Mouse (Mus musculus) forebrain, embryonic 16.5 days (tissue): ENCODE data around the gene Tspan9. TPM values are rescaled to one million over a fixed set of nuclear protein-coding genes. Genes with fewer than 3 reads are reported as not detected.

ENCODE experiments used
- ATAC-seq: fragments of 200-750 bp; cut with Nextera tagmentation; 2 replicates; pipeline ENCODE4 v1.8.0; 2017; ENCODE audit warnings: mild to moderate bottlenecking, moderate library complexity
- H3K27ac ChIP-seq: fragments of 300-500 bp; sonication (generic); 2 replicates; pipeline ENCODE4 v1.5.1; 2014; ENCODE audit warnings: low read length, control low read depth
- H3K27me3 ChIP-seq: fragments of 300-500 bp; sonication (generic); replicated peaks from 2 replicates; pipeline ENCODE4 v1.6.1; 2014; ENCODE audit warnings: low read length; ENCODE audit not compliant: control insufficient read depth, insufficient read depth
- H3K36me3 ChIP-seq: fragments of 300-500 bp; sonication (generic); 2 replicates; pipeline ENCODE4 v1.6.1; 2014; ENCODE audit not compliant: control insufficient read depth, insufficient read depth
- H3K4me1 ChIP-seq: fragments of 300-500 bp; sonication (generic); replicated peaks from 2 replicates; pipeline ENCODE4 v1.6.1; 2014; ENCODE audit warnings: low read length; ENCODE audit not compliant: control insufficient read depth, insufficient read depth
- H3K4me2 ChIP-seq: fragments of 300-500 bp; sonication (generic); 2 replicates; pipeline ENCODE4 v1.6.1; 2014; ENCODE audit warnings: mild to moderate bottlenecking, low read length, control low read depth
- H3K4me3 ChIP-seq: fragments of 300-500 bp; sonication (generic); replicated peaks from 2 replicates; pipeline ENCODE4 v1.5.1; 2014; ENCODE audit warnings: mild to moderate bottlenecking, low read length, control low read depth
- H3K9ac ChIP-seq: fragments of 300-500 bp; sonication (generic); replicated peaks from 2 replicates; pipeline ENCODE4 v1.6.1; 2014; ENCODE audit warnings: low read depth, low read length, control low read depth
- H3K9me3 ChIP-seq: fragments of 300-500 bp; sonication (generic); 2 replicates; pipeline ENCODE4 v1.6.1; 2016; ENCODE audit warnings: low read length; ENCODE audit not compliant: control insufficient read depth
- WGBS: fragments of 180-500 bp; shearing (Covaris S2); extraction: QIAGEN DNeasy Blood & Tissue Kit; methylation state at CpG from one replicate; pipeline ENCODE4 v1.1.7; 2014; 5-methylcytosine and 5-hydroxymethylcytosine counted together
- microRNA-seq: library from miRNA; unstranded; fragments of <30 nt; microRNA quantifications from one replicate; pipeline ENCODE4, GENCODE M21; 2017
- polyA plus RNA-seq: library from polyadenylated mRNA; unstranded; fragments of >200 nt; fragmentation: Nextera tagmentation; extraction: Ambion mirVana; gene quantifications from 2 replicates; pipeline ENCODE4 v1.2.1, GENCODE M21; 2015

Gene Tspan9
- polyA plus RNA-seq, 1 experiment from 2014 or later, result 57.4 TPM

DNA sequence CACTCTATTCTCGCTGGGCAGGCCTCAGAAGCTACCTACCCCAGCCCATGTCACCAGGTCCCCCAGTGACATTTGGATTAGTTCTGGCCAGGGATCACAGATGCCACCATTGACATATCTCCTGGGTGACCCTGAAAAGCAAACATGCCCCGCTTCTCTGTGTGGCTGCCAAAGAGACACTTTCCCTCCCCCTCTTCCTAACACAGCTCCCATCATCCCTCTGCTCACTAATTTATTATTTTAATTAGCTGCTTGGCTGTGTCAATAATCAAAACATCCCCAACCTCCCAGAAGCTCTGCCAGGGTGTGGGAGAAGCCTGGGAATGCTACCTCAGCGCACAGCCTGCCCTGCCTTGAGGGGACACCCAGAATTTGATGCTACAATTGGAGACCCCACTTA lies 226.4 kb downstream of the Tspan9 start:
- ATAC-seq, result peak; percentile 42; the same call in 1 of the 2 replicates
- no peak overlapping the region for H3K27ac ChIP-seq

DNA sequence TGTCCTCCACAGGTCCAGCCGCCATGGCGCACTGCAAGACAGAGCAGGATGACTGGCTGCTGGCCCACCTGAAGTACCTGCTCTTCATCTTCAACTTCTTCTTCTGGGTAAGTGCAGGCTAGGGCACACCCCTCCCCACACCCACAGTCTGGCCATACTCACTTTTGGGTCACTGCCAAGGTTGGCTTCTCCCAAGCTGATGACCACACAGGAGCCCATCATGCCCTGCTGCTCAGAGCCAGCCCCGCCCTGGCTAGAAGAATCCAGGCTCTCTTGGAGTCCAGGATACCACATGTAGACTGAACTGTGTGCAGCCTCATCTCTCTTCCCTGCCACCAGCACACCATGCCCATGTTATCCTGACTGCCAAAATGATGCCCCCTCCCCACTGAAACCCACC lies 230.5 kb downstream of the Tspan9 start:
- Histone ChIP-seq H3K4me1 (peaks cover 3% of the 10 kb centered on the region; the same call in 1 of the 2 replicates), H3K36me3 (peaks cover 9% of the 10 kb centered on the region; the same call in 1 of the 2 replicates), H3K9me3 (peaks cover 4% of the 10 kb centered on the region; the same call in 1 of the 2 replicates), H3K27ac (no peak overlapping the region), H3K4me3 (no peak overlapping the region), H3K4me2 (no peak overlapping the region), H3K9ac (no peak overlapping the region), H3K27me3 (no peaks in the 10 kb centered on the region)
- no peak for ATAC-seq
- 93% methylated on average over 3 of the region's 3 CpGs for WGBS

More for the DNA sequence above, 226.4 kb downstream of the Tspan9 start:
- peaks cover 9% of the 10 kb centered on the region; the same call in 1 of the 2 replicates for H3K36me3 ChIP-seq
- WGBS, result 66% methylated on average over 3 of the region's 3 CpGs
- no peak overlapping the region for H3K4me2 ChIP-seq
- no peak overlapping the region for H3K9ac ChIP-seq
- no peaks in the 10 kb centered on the region for H3K27me3 ChIP-seq
- no peak overlapping the region for H3K4me3 ChIP-seq
- peaks cover 4% of the 10 kb centered on the region; the same call in 1 of the 2 replicates for H3K9me3 ChIP-seq
- peaks cover 3% of the 10 kb centered on the region; the same call in 1 of the 2 replicates for H3K4me1 ChIP-seq

DNA sequence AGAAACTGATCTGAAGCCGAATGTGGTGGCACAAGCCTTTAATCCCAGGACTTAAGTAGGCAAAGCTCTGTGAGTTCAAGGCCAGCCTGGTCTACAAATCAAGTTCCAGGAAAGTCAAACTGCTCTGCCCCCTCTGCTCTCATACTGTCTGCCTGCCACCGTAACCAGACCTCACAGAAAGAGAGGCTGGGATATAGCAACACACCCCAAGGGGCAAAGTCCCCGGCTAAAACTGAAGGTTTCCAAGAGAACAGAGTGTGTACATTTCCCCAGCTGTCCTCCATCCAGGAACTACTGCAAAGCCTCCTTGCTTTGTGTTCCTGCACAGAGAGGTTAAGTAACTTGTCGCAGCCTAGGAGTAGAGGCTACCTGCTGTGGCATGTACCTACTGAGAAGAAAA lies 231.7 kb downstream of the Tspan9 start:
- 72% methylated on average over 4 of the region's 4 CpGs for WGBS
- Histone ChIP-seq H3K4me1 (no peaks in the 10 kb centered on the region), H3K4me2 (no peak overlapping the region), H3K27me3 (no peaks in the 10 kb centered on the region), H3K4me3 (no peak overlapping the region), H3K9ac (no peak overlapping the region), H3K27ac (no peak overlapping the region), H3K36me3 (peaks cover 9% of the 10 kb centered on the region; the same call in 1 of the 2 replicates), H3K9me3 (peaks cover 4% of the 10 kb centered on the region; the same call in 1 of the 2 replicates)
- ATAC-seq, result no peak

Small RNA genes lying within 50 kb of the gene (microRNA-seq; reads per million reads assigned to microRNA genes)
- gene Gm26338, result not detected

Other genes starting within 250 kb of the Tspan9 start
- gene Tead4, start 157.2 kb upstream of the Tspan9 start, polyA plus RNA-seq, result 0.47 and 0.52 TPM in 2 replicates
- 13.2 and 17.3 TPM in 2 replicates for gene Tulp3, start 212.3 kb upstream of the Tspan9 start, polyA plus RNA-seq
- gene Rhno1, start 219.3 kb upstream of the Tspan9 start, polyA plus RNA-seq, result 124 and 129 TPM in 2 replicates
- 19.9 and 21.8 TPM in 2 replicates for gene Foxm1, start 219.4 kb upstream of the Tspan9 start, polyA plus RNA-seq
- gene Tex52, start 231.9 kb upstream of the Tspan9 start, polyA plus RNA-seq, result 0.45 and 0.85 TPM in 2 replicates
- gene Gm44596, start 231.9 kb upstream of the Tspan9 start, polyA plus RNA-seq, result not detected in 2 replicates